Mouse (Mus musculus): ENCODE measurements around the gene Ccdc9b. TPM values are rescaled to one million over a fixed set of nuclear protein-coding genes. Genes with fewer than 3 reads are reported as not detected.

The Ccdc9b gene
- polyA plus RNA-seq, 1 experiment, result 3.3 TPM

DNA sequence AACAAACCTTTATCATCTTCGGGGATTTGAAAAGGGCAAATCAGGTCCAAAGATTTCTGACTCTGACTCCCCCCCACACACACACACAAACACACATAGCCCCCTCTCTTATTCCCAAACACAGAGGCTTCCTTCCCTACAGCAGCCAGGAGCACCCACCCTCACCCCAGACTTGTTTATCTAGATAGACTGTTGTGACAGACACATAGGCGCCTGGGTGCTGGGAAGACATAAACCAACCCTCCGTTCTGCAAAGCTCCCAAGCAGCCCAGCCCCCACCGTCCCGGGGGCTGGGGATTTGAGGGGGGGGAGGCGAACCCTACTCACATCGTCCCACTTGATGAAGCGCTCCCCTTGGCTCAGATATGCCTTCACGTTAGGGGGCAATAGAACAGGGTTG lies 34.5 kb downstream of the Ccdc9b start:
- TF ChIP-seq POLR2A (IDR thresholded peaks at IDR 0.05; ENCODE audit: low read depth, low read length) (no peak), CTCF (IDR thresholded peaks at IDR 0.05; ENCODE audit: extremely low read depth, insufficient read length, insufficient replicate concordance, low read depth, low read length) (no peak)
- Histone ChIP-seq H3K4me3 (ENCODE audit: low read depth, low read length) (peak overlapping the region; percentile 50), H3K27me3 (ENCODE audit: control insufficient read depth, insufficient read depth, low read length) (no peaks in the 10 kb centered on the region), H3K27ac (ENCODE audit: insufficient read depth, low read depth, low read length) (peak overlapping the region; percentile 23), H3K36me3 (ENCODE audit: control insufficient read depth, insufficient read depth, low read length) (no peaks in the 10 kb centered on the region), H3K4me1 (ENCODE audit: control insufficient read depth, insufficient read depth, insufficient read length, low read length) (peaks cover 3% of the 10 kb centered on the region; the same call in 1 of the 2 replicates)
- WGBS, result 40% methylated on average over 9 of the region's 9 CpGs

- Histone ChIP-seq H3K4me3 (ENCODE audit: low read depth, low read length) (no peak overlapping the region), H3K36me3 (ENCODE audit: control insufficient read depth, insufficient read depth, low read length) (no peaks in the 10 kb centered on the region), H3K4me1 (ENCODE audit: control insufficient read depth, insufficient read depth, insufficient read length, low read length) (peaks cover 3% of the 10 kb centered on the region; the same call in 1 of the 2 replicates), H3K27me3 (ENCODE audit: control insufficient read depth, insufficient read depth, low read length) (0 out of 2 replicates have a peak, but pooled peaks cover 4% of the 10 kb centered on the region), H3K27ac (ENCODE audit: insufficient read depth, low read depth, low read length) (no peak overlapping the region; the same call in 1 of the 2 replicates)
- TF ChIP-seq CTCF (IDR thresholded peaks at IDR 0.05; ENCODE audit: extremely low read depth, insufficient read length, insufficient replicate concordance, low read depth, low read length) (no peak), POLR2A (IDR thresholded peaks at IDR 0.05; ENCODE audit: low read depth, low read length) (no peak)
- WGBS, result 87% methylated on average over 2 of the region's 2 CpGs
Observed at GRCm38 (mm10) chr2:118726873-118727272, 35.6 kb downstream of the Ccdc9b start.

GRCm38 (mm10) chr2:118725511-118725910 lies 37.0 kb downstream of the Ccdc9b start:
- H3K4me1 ChIP-seq (ENCODE audit: control insufficient read depth, insufficient read depth, insufficient read length, low read length), result peaks cover 3% of the 10 kb centered on the region; the same call in 1 of the 2 replicates
- H3K4me3 ChIP-seq (ENCODE audit: low read depth, low read length), result no peak overlapping the region
- H3K36me3 ChIP-seq (ENCODE audit: control insufficient read depth, insufficient read depth, low read length), result no peaks in the 10 kb centered on the region
- WGBS, result 58% methylated on average over 4 of the region's 4 CpGs
- H3K27ac ChIP-seq (ENCODE audit: insufficient read depth, low read depth, low read length), result no peak overlapping the region
- H3K27me3 ChIP-seq (ENCODE audit: control insufficient read depth, insufficient read depth, low read length), result 0 out of 2 replicates have a peak, but pooled peaks cover 4% of the 10 kb centered on the region
- TF ChIP-seq POLR2A (IDR thresholded peaks at IDR 0.05; ENCODE audit: low read depth, low read length) (no peak), CTCF (IDR thresholded peaks at IDR 0.05; ENCODE audit: extremely low read depth, insufficient read length, insufficient replicate concordance, low read depth, low read length) (no peak)

DNA sequence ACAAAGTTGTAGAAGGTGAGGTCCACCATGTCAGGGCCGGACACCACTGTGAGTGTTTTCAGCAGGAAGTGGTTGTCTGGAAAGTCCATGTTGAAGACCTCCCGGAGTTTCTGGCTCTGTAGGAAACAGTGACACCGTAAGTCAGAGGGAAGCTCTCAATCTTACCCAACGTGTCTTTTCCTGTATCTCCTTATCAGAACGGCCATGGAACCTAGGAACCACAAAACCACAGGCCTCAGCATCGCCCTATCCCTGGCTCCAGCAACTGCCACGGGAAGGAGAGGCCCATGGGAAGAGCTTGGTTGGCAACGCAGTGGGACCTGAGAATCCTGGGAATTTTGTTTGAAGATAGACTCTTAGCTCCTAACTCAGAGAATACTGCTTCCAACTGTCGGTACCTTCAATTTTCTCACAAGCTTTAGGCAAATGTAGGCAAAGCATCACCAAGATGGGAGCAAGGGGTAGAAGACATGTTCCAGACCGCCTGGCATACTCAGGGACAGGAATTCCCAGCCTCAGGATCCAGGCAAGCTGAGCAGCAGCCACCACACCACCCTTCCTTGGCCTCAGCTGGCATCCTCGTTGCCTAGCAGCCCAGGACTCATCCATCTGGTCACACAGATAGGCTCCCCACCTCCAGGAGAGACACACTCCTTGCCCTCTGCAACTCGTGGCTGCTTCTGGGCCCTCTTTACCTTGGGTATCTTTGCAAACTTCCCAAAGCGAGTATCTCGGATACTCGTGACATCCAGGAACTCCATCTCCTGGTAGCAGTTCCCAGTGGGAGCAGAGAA lies 38.6 kb downstream of the Ccdc9b start:
- 73% methylated on average over 15 of the region's 15 CpGs for WGBS
- H3K36me3 ChIP-seq (ENCODE audit: control insufficient read depth, insufficient read depth, low read length), result no peaks in the 10 kb centered on the region
- no peaks in the 10 kb centered on the region for H3K4me1 ChIP-seq (ENCODE audit: control insufficient read depth, insufficient read depth, insufficient read length, low read length)
- H3K4me3 ChIP-seq (ENCODE audit: low read depth, low read length), result no peak overlapping the region
- no peak overlapping the region for H3K27ac ChIP-seq (ENCODE audit: insufficient read depth, low read depth, low read length)
- 0 out of 2 replicates have a peak, but pooled peaks cover 4% of the 10 kb centered on the region for H3K27me3 ChIP-seq (ENCODE audit: control insufficient read depth, insufficient read depth, low read length)
- TF ChIP-seq POLR2A (IDR thresholded peaks at IDR 0.05; ENCODE audit: low read depth, low read length), result no peak
- no peak for TF ChIP-seq CTCF (IDR thresholded peaks at IDR 0.05; ENCODE audit: extremely low read depth, insufficient read length, insufficient replicate concordance, low read depth, low read length)

- H3K4me1 ChIP-seq (ENCODE audit: control insufficient read depth, insufficient read depth, insufficient read length, low read length), result no peaks in the 10 kb centered on the region
- WGBS, result 86% methylated on average over 5 of the region's 5 CpGs
- H3K27ac ChIP-seq (ENCODE audit: insufficient read depth, low read depth, low read length), result no peak overlapping the region
- H3K27me3 ChIP-seq (ENCODE audit: control insufficient read depth, insufficient read depth, low read length), result 0 out of 2 replicates have a peak, but pooled peaks cover 3% of the 10 kb centered on the region
- H3K4me3 ChIP-seq (ENCODE audit: low read depth, low read length), result no peak overlapping the region
- no peaks in the 10 kb centered on the region for H3K36me3 ChIP-seq (ENCODE audit: control insufficient read depth, insufficient read depth, low read length)
- TF ChIP-seq POLR2A (IDR thresholded peaks at IDR 0.05; ENCODE audit: low read depth, low read length), result no peak
- no peak for TF ChIP-seq CTCF (IDR thresholded peaks at IDR 0.05; ENCODE audit: extremely low read depth, insufficient read length, insufficient replicate concordance, low read depth, low read length)
Observed at GRCm38 (mm10) chr2:118716677-118717076, 45.8 kb downstream of the Ccdc9b start.

- TF ChIP-seq CTCF (IDR thresholded peaks at IDR 0.05; ENCODE audit: extremely low read depth, insufficient read length, insufficient replicate concordance, low read depth, low read length), result no peak
- no peak for TF ChIP-seq POLR2A (IDR thresholded peaks at IDR 0.05; ENCODE audit: low read depth, low read length)
- no peak overlapping the region for H3K27ac ChIP-seq (ENCODE audit: insufficient read depth, low read depth, low read length)
- no peaks in the 10 kb centered on the region for H3K36me3 ChIP-seq (ENCODE audit: control insufficient read depth, insufficient read depth, low read length)
- peaks cover 10% of the 10 kb centered on the region for H3K4me1 ChIP-seq (ENCODE audit: control insufficient read depth, insufficient read depth, insufficient read length, low read length)
- H3K4me3 ChIP-seq (ENCODE audit: low read depth, low read length), result no peak overlapping the region
- peaks cover 18% of the 10 kb centered on the region for H3K27me3 ChIP-seq (ENCODE audit: control insufficient read depth, insufficient read depth, low read length)
- WGBS, result 52% methylated on average over 4 of the region's 4 CpGs
Observed at GRCm38 (mm10) chr2:118714230-118714629, 48.2 kb downstream of the Ccdc9b start.

- no peaks in the 10 kb centered on the region for H3K36me3 ChIP-seq (ENCODE audit: control insufficient read depth, insufficient read depth, low read length)
- TF ChIP-seq POLR2A (IDR thresholded peaks at IDR 0.05; ENCODE audit: low read depth, low read length) (no peak), CTCF (IDR thresholded peaks at IDR 0.05; ENCODE audit: extremely low read depth, insufficient read length, insufficient replicate concordance, low read depth, low read length) (no peak)
- H3K27ac ChIP-seq (ENCODE audit: insufficient read depth, low read depth, low read length), result no peak overlapping the region
- WGBS, result 79% methylated on average over 6 of the region's 6 CpGs
- peaks cover 10% of the 10 kb centered on the region for H3K4me1 ChIP-seq (ENCODE audit: control insufficient read depth, insufficient read depth, insufficient read length, low read length)
- H3K4me3 ChIP-seq (ENCODE audit: low read depth, low read length), result no peak overlapping the region
- peaks cover 18% of the 10 kb centered on the region for H3K27me3 ChIP-seq (ENCODE audit: control insufficient read depth, insufficient read depth, low read length)
Observed at GRCm38 (mm10) chr2:118713631-118714030, 48.8 kb downstream of the Ccdc9b start.

Measured in small intestine, adult 2 months (tissue).